Mouse (Mus musculus): ENCODE data around the gene Abhd14a. TPM values are rescaled to one million over a fixed set of nuclear protein-coding genes. Genes with fewer than 3 reads are reported as not detected.

The Abhd14a gene
- polyA plus RNA-seq, 1 experiment from 2014 or later, result 20.8 TPM

- H3K27me3 ChIP-seq (replicated peaks; ENCODE audit: control insufficient read depth, insufficient read depth, low read length), result no peaks in the 10 kb centered on the region
- H3K36me3 ChIP-seq (ENCODE audit: control insufficient read depth, insufficient read depth), result no peaks in the 10 kb centered on the region; the same call in 1 of the 2 replicates
- peaks cover 8% of the 10 kb centered on the region for H3K4me1 ChIP-seq (replicated peaks; ENCODE audit: control insufficient read depth, insufficient read depth, low read length)
- H3K27ac ChIP-seq (ENCODE audit: low read depth, low read length), result peak overlapping the region; percentile 24; the same call in 1 of the 2 replicates
- TF ChIP-seq CTCF (IDR thresholded peaks at IDR 0.05; ENCODE audit: low read depth), result no peak
- no peak overlapping the region for H3K4me2 ChIP-seq (replicated peaks; ENCODE audit: low read depth)
- 47% methylated on average over 4 of the region's 4 CpGs for WGBS
- no peak for ATAC-seq
- no peaks in the 10 kb centered on the region for H3K9me3 ChIP-seq (ENCODE audit: control insufficient read depth)
- no peak overlapping the region for H3K4me3 ChIP-seq (ENCODE audit: low read depth, low read length)
- H3K9ac ChIP-seq (ENCODE audit: low read depth, low read length), result no peak overlapping the region
These were observed 24.8 kb upstream of the Abhd14a start for GRCm38 (mm10) chr9:106472321-106472720.

- H3K36me3 ChIP-seq (ENCODE audit: control insufficient read depth, insufficient read depth), result no peaks in the 10 kb centered on the region; the same call in 1 of the 2 replicates
- H3K27me3 ChIP-seq (replicated peaks; ENCODE audit: control insufficient read depth, insufficient read depth, low read length), result no peaks in the 10 kb centered on the region
- no peak overlapping the region for H3K9ac ChIP-seq (ENCODE audit: low read depth, low read length)
- H3K9me3 ChIP-seq (ENCODE audit: control insufficient read depth), result no peaks in the 10 kb centered on the region
- H3K4me3 ChIP-seq (ENCODE audit: low read depth, low read length), result no peak overlapping the region
- H3K4me1 ChIP-seq (replicated peaks; ENCODE audit: control insufficient read depth, insufficient read depth, low read length), result peaks cover 8% of the 10 kb centered on the region
- H3K4me2 ChIP-seq (replicated peaks; ENCODE audit: low read depth), result peak overlapping the region; percentile 50; the same call in 1 of the 2 replicates
- no peak; the same call in 1 of the 2 replicates for TF ChIP-seq CTCF (IDR thresholded peaks at IDR 0.05; ENCODE audit: low read depth)
- H3K27ac ChIP-seq (ENCODE audit: low read depth, low read length), result no peak overlapping the region
- 25% methylated on average over 5 of the region's 5 CpGs for WGBS
- ATAC-seq, result no peak; the same call in 1 of the 2 replicates
These were observed 24.4 kb upstream of the Abhd14a start for GRCm38 (mm10) chr9:106471892-106472291.

GRCm38 (mm10) chr9:106470991-106471750, 23.7 kb upstream of the Abhd14a start:
- no peaks in the 10 kb centered on the region for H3K9me3 ChIP-seq (ENCODE audit: control insufficient read depth)
- peaks cover under 1% of the 10 kb centered on the region; the same call in 1 of the 2 replicates for H3K27me3 ChIP-seq (replicated peaks; ENCODE audit: control insufficient read depth, insufficient read depth, low read length)
- H3K4me1 ChIP-seq (replicated peaks; ENCODE audit: control insufficient read depth, insufficient read depth, low read length), result peaks cover 5% of the 10 kb centered on the region
- ATAC-seq, result no peak
- no peak for TF ChIP-seq CTCF (IDR thresholded peaks at IDR 0.05; ENCODE audit: low read depth)
- 74% methylated on average over 14 of the region's 14 CpGs for WGBS
- peak overlapping the region; percentile 50; the same call in 1 of the 2 replicates for H3K4me2 ChIP-seq (replicated peaks; ENCODE audit: low read depth)
- no peak overlapping the region for H3K4me3 ChIP-seq (ENCODE audit: low read depth, low read length)
- no peak overlapping the region for H3K9ac ChIP-seq (ENCODE audit: low read depth, low read length)
- no peaks in the 10 kb centered on the region; the same call in 1 of the 2 replicates for H3K36me3 ChIP-seq (ENCODE audit: control insufficient read depth, insufficient read depth)
- H3K27ac ChIP-seq (ENCODE audit: low read depth, low read length), result no peak overlapping the region

- Histone ChIP-seq H3K27me3 (replicated peaks; ENCODE audit: control insufficient read depth, insufficient read depth, low read length) (peaks cover 14% of the 10 kb centered on the region; the same call in 1 of the 2 replicates), H3K4me2 (replicated peaks; ENCODE audit: low read depth) (no peak overlapping the region), H3K27ac (ENCODE audit: low read depth, low read length) (no peak overlapping the region)
These were observed 22.3 kb upstream of the Abhd14a start for GRCm38 (mm10) chr9:106469776-106470175.

GRCm38 (mm10) chr9:106469317-106469716, 21.8 kb upstream of the Abhd14a start:
- TF ChIP-seq CTCF (IDR thresholded peaks at IDR 0.05; ENCODE audit: low read depth), result 0 out of 2 replicates have a peak, but pooled peaks have one; percentile 16
- Histone ChIP-seq H3K27me3 (replicated peaks; ENCODE audit: control insufficient read depth, insufficient read depth, low read length) (peaks cover 19% of the 10 kb centered on the region; the same call in 1 of the 2 replicates), H3K36me3 (ENCODE audit: control insufficient read depth, insufficient read depth) (no peaks in the 10 kb centered on the region; the same call in 1 of the 2 replicates), H3K9ac (ENCODE audit: low read depth, low read length) (no peak overlapping the region), H3K4me3 (ENCODE audit: low read depth, low read length) (no peak overlapping the region), H3K27ac (ENCODE audit: low read depth, low read length) (no peak overlapping the region), H3K4me1 (replicated peaks; ENCODE audit: control insufficient read depth, insufficient read depth, low read length) (no peaks in the 10 kb centered on the region; the same call in 1 of the 2 replicates), H3K9me3 (ENCODE audit: control insufficient read depth) (no peaks in the 10 kb centered on the region), H3K4me2 (replicated peaks; ENCODE audit: low read depth) (no peak overlapping the region)
- ATAC-seq, result no peak
- 62% methylated on average over 6 of the region's 6 CpGs for WGBS

More at GRCm38 (mm10) chr9:106469776-106470175, 22.3 kb upstream of the Abhd14a start:
- Histone ChIP-seq H3K4me3 (ENCODE audit: low read depth, low read length) (no peak overlapping the region), H3K4me1 (replicated peaks; ENCODE audit: control insufficient read depth, insufficient read depth, low read length) (no peaks in the 10 kb centered on the region; the same call in 1 of the 2 replicates), H3K9ac (ENCODE audit: low read depth, low read length) (no peak overlapping the region), H3K9me3 (ENCODE audit: control insufficient read depth) (no peaks in the 10 kb centered on the region), H3K36me3 (ENCODE audit: control insufficient read depth, insufficient read depth) (no peaks in the 10 kb centered on the region; the same call in 1 of the 2 replicates)
- TF ChIP-seq CTCF (IDR thresholded peaks at IDR 0.05; ENCODE audit: low read depth), result no peak
- no peak for ATAC-seq
- whole genome bisulfite sequencing, result 77% methylated on average over 9 of the region's 9 CpGs

GRCm38 (mm10) chr9:106467746-106468145, 20.3 kb upstream of the Abhd14a start:
- WGBS, result 93% methylated on average over 7 of the region's 7 CpGs
- H3K4me3 ChIP-seq (ENCODE audit: low read depth, low read length), result no peak overlapping the region
- H3K9ac ChIP-seq (ENCODE audit: low read depth, low read length), result no peak overlapping the region
- no peaks in the 10 kb centered on the region for H3K4me1 ChIP-seq (replicated peaks; ENCODE audit: control insufficient read depth, insufficient read depth, low read length)
- no peak for TF ChIP-seq CTCF (IDR thresholded peaks at IDR 0.05; ENCODE audit: low read depth)
- H3K4me2 ChIP-seq (replicated peaks; ENCODE audit: low read depth), result no peak overlapping the region
- H3K27ac ChIP-seq (ENCODE audit: low read depth, low read length), result no peak overlapping the region
- no peaks in the 10 kb centered on the region; the same call in 1 of the 2 replicates for H3K36me3 ChIP-seq (ENCODE audit: control insufficient read depth, insufficient read depth)
- ATAC-seq, result no peak
- peaks cover 19% of the 10 kb centered on the region; the same call in 1 of the 2 replicates for H3K27me3 ChIP-seq (replicated peaks; ENCODE audit: control insufficient read depth, insufficient read depth, low read length)
- no peaks in the 10 kb centered on the region for H3K9me3 ChIP-seq (ENCODE audit: control insufficient read depth)

Measured in intestine, postnatal 0 days (tissue).